Mouse (Mus musculus) thymus, adult 18-20 months (tissue): ENCODE results near the gene Cmas.

Source experiments
- DNase-seq, 2 experiments: peaks; one replicate each; pipeline ENCODE4 v3.0.0; 2022; ENCODE audit warnings: mixed read lengths in 2 of 2

Gene Cmas

GRCm38 (mm10) chr6:142752331-142753246, 3.9 kb upstream of the Cmas start:
- DNase-seq: peak in 1 of 2 experiments; percentile 40

- no peak for DNase-seq
Observed at GRCm38 (mm10) chr6:142757334-142757965, 964 bp downstream of the Cmas start.

- DNase-seq: no peak
Observed at GRCm38 (mm10) chr6:142757976-142758375, 1.5 kb downstream of the Cmas start.

- no peak for DNase-seq
Observed at GRCm38 (mm10) chr6:142758562-142758961, 2.1 kb downstream of the Cmas start.

- no peak for DNase-seq
Observed at GRCm38 (mm10) chr6:142759633-142760032, 3.1 kb downstream of the Cmas start.

GRCm38 (mm10) chr6:142764933-142765332, 8.4 kb downstream of the Cmas start:
- no peak for DNase-seq

- DNase-seq: no peak
Observed at GRCm38 (mm10) chr6:142767305-142767704, 10.8 kb downstream of the Cmas start.

GRCm38 (mm10) chr6:142769896-142770295, 13.4 kb downstream of the Cmas start:
- DNase-seq: no peak

- no peak for DNase-seq
Observed at GRCm38 (mm10) chr6:142771643-142772042, 15.2 kb downstream of the Cmas start.

GRCm38 (mm10) chr6:142773566-142773965, 17.1 kb downstream of the Cmas start:
- DNase-seq: no peak

GRCm38 (mm10) chr6:142776935-142777334, 20.4 kb downstream of the Cmas start:
- no peak for DNase-seq

GRCm38 (mm10) chr6:142779045-142779811, 22.7 kb downstream of the Cmas start:
- peak; percentile 19 to 42 for DNase-seq

- DNase-seq: peak in 1 of 2 experiments; percentile 50
Observed at GRCm38 (mm10) chr6:142779812-142780573, 23.5 kb downstream of the Cmas start.

GRCm38 (mm10) chr6:142780574-142781033, 24.1 kb downstream of the Cmas start:
- DNase-seq: no peak

GRCm38 (mm10) chr6:142781286-142781685, 24.8 kb downstream of the Cmas start:
- no peak for DNase-seq

- peak in 1 of 2 experiments; percentile 30 for DNase-seq
Observed at GRCm38 (mm10) chr6:142785343-142785742, 28.9 kb downstream of the Cmas start.

- no peak for DNase-seq
Observed at GRCm38 (mm10) chr6:142786106-142786505, 29.6 kb downstream of the Cmas start.

GRCm38 (mm10) chr6:142788042-142788987, 31.8 kb downstream of the Cmas start:
- DNase-seq: no peak

GRCm38 (mm10) chr6:142789736-142790135, 33.2 kb downstream of the Cmas start:
- DNase-seq: no peak

- DNase-seq: no peak
Observed at GRCm38 (mm10) chr6:142792241-142792968, 35.9 kb downstream of the Cmas start.
